Mouse (Mus musculus): ENCODE data around the gene Lrp11. TPM values are rescaled to one million over a fixed set of nuclear protein-coding genes. Genes with fewer than 3 reads are reported as not detected.

Lrp11 gene
- polyA plus RNA-seq, 1 experiment = not detected

DNA sequence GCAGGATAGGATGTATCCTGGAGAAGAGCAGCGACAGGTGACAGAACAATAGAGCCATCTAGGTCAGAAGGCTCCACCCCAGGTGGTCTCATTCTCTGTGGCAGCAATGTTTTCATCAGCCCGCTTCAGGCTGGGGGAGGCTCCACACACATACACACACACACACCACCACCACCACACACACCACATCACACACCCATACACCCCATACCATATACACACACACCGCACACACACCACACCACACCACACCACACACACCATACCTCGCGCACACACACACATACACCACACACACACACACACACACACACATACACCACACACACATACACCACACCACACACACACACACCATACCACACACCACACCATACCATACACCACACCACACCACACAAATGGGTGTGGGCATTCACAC lies 30.2 kb downstream of the Lrp11 start:
- TF ChIP-seq GATA1 (IDR thresholded peaks at IDR 0.05; ENCODE audit: low read length) = no peak

DNA sequence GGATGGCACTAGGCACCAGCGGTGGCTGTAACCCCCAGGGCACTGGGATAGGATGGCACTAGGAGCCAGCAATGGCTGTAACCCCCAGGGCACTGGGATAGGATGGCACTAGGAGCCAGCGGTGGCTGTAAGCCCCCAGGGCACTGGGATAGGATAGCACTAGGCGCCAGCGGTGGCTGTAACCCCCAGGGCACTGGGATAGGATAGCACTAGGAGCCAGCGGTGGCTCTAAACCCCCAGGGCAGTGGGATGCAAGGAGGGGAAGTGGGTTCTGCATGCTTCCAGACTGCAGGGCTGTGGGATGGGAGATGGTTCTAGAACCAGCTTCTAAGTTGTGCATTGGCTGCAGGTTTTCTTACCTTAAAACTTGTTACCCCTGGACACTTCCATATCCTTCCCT lies 31.1 kb downstream of the Lrp11 start:
- no peak for TF ChIP-seq GATA1 (IDR thresholded peaks at IDR 0.05; ENCODE audit: low read length)

DNA sequence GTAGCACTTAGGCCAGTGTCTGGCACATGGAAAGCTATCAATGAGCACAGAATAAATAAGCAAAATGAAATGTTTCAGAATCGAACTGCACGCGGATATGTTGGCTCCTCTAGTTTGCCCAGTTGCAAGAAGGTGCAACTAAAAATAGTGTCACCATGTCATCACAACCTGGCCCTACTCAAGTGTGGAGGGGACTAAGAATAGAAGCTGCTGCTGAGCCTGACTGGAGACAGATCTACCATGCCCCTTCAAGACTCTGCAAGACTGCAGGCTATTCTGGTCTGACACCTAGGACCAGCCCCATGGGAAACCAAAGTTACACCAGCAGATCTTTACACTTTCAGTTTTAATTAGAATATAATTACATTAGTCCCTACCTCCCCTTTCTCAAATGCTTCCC lies 32.8 kb downstream of the Lrp11 start:
- TF ChIP-seq GATA1 (IDR thresholded peaks at IDR 0.05; ENCODE audit: low read length) = no peak

GRCm38 (mm10) chr10:7623861-7624518 lies 34.4 kb downstream of the Lrp11 start:
- no peak for TF ChIP-seq GATA1 (IDR thresholded peaks at IDR 0.05; ENCODE audit: low read length)

GRCm38 (mm10) chr10:7629092-7629491 lies 39.5 kb downstream of the Lrp11 start:
- no peak for TF ChIP-seq GATA1 (IDR thresholded peaks at IDR 0.05; ENCODE audit: low read length)

GRCm38 (mm10) chr10:7630286-7630685 lies 40.7 kb downstream of the Lrp11 start:
- TF ChIP-seq GATA1 (IDR thresholded peaks at IDR 0.05; ENCODE audit: low read length) = no peak

DNA sequence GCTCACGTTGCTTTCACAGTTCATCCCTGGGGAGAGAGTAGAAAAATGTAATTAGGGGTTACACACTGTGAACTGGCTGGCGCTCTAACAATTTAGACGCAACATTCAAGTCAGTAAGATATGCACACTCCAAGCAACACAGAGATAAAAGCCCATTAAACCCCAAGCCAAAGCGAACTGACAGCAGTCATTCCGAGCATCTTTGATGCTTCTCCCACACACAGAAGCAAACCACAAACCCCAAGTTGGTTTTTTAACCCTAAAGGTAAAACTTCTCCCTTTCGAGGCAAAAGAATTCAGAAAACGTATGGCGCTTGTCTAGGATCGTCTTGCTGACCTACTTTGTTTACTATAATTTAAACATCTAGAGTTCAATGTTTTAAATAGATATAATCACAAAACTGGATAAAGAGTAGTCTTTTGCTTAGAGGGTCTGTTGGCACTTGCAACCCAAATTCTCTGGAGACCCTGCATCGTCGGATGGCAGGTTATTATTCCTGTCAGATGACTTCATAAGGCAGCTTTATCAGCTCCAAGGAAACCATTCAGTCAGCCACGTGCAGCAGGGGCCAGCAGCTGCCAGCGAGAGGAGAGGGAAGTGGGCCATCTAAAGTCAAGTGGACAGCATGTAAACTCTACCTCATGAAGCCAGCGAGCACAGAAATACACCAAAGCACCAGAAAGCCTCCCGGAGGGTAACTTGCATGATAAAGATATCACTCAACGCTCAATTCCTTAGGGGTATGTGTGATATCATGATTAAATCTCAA lies 41.5 kb downstream of the Lrp11 start:
- no peak for TF ChIP-seq GATA1 (IDR thresholded peaks at IDR 0.05; ENCODE audit: low read length)

GRCm38 (mm10) chr10:7640366-7640765 lies 50.8 kb downstream of the Lrp11 start:
- no peak for TF ChIP-seq GATA1 (IDR thresholded peaks at IDR 0.05; ENCODE audit: low read length)

DNA sequence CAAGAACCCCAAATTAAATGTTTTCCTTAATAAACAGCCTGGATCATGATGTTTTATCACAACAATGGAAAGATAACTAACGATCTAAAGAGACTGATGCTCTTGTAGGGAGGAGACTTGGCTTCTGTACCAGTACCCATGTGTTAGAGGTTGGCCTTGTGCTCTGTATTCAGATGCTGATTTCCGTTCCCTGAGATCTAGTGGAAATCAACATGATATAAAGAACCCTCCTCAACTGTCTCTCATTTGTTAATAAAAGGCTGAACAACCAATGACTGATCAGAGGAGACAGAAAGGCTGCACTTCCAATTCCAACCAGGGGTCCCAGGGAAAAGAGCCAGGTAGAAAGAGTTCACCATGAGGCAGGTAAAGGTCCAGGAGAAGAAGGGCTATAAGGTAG lies 56.3 kb downstream of the Lrp11 start:
- no peak for TF ChIP-seq GATA1 (IDR thresholded peaks at IDR 0.05; ENCODE audit: low read length)

- no peak for TF ChIP-seq GATA1 (IDR thresholded peaks at IDR 0.05; ENCODE audit: low read length)
These were observed 59.5 kb downstream of the Lrp11 start for GRCm38 (mm10) chr10:7649059-7649458.

- TF ChIP-seq GATA1 (IDR thresholded peaks at IDR 0.05; ENCODE audit: low read length) = no peak
These were observed 61.5 kb downstream of the Lrp11 start for GRCm38 (mm10) chr10:7651057-7651456.

DNA sequence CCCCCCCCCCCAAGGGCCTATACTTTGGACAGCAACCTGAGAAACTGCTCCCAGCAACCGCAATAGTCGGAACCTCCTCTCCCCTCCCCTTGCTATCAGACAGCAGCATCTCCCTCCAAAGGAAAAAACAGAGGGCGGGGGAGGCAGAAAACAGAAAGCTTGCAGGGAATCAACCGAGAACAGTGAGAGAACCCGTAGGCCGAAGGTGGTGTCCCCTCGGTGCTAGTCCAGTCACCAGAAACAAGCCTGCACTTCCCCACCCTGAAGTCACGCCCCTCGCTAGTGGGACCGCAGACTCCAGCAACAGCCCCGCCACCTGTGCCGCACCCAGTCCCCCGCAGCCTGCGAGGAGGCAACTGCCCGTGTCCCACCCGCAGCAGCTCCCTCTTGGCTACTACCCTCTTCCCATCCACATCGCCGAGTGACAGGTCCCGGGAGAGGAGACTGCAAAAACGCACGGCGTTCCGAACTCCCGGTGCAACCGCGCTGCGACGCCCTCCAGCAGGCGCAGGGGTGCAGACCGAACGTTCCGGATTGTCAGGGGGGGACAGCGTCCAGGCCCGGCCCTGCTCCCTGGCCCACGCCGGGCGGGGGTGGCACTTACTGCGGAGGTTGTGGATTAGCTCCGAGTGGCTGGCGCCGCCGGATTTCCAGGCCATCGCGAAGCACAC lies 73.0 kb downstream of the Lrp11 start:
- no peak for TF ChIP-seq GATA1 (IDR thresholded peaks at IDR 0.05; ENCODE audit: low read length)

DNA sequence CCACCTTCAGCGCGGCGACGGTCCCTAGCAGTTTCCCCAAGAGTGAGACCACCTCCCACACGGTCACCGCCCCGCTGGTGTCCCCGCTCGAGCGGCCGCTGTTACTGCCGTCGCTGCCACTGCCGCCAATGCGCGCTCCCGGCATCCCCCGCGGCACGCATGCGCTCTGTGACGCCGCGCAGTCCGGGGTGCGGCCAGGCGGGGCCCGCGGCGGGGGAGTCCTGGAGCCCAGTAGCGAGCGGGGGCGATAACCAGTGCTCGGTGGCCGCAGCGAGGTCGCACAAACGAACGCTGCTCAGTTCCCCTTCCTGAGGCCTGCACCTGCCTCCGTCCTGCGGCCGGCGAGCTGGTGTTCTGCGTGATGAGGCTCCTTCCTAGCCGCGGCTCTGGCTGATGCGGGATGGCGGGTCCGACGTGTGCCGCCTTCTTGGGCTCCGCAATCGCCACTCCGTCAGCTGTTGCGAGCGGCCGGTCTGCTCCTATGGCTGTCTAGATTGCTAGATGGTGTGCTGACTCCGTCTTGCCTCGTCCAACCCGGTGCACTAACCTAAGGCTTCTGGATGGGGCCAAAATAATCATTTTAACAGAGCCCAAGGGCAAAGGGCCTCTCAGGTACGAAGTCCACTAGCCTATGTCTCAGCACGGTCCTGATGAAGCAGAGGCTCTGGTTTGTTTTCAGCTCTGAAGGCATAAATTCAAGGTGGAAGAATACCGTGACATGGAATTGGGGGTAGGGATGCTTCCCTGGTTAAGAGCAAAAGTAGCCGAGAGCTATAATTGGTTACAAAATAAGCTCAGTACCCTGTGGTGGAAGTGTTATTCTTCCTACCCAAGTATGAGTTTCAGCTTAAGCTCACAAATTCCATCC lies 73.8 kb downstream of the Lrp11 start:
- TF ChIP-seq GATA1 (IDR thresholded peaks at IDR 0.05; ENCODE audit: low read length) = no peak

DNA sequence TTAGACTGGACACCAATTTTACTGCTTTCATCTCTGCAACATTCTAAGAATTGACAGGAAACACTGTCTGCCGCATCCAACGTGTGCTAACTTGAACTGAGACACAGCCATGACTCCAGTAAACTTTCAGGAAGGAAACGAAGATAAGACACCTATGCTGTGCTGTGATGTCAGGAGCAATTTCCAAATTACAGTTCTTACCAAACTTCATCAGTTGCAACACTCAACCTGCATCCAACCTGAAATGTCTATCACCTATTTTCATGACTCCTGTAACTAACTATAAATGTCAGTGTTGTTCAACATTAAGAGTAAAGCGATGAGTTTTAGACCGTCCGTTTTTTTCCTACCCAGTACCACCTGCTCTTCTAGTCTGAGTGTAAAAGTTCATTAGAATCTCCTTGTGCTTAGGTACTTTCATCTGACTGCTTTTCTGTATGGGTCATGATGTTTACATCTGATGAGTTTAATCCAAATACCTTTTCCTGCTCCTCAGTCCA lies 74.5 kb downstream of the Lrp11 start:
- TF ChIP-seq GATA1 (IDR thresholded peaks at IDR 0.05; ENCODE audit: low read length) = no peak

DNA sequence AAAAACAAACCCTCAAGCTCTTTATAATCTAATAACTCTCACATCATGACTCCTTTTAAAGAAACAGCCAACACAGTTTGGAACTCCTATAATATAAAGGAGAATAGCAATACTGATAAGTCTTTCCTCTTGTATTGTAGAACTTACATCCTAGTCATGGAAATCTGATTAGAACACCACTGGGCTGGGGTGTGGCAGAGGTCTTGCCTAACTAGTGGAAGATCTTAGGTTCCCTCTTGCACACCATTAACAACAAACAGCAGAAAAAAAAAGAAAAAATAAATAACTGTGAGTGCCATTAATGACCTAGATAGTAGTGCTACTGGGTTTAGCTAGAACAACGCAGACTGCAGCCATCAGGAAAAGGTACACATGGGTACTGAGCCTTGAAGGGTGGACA lies 75.3 kb downstream of the Lrp11 start:
- TF ChIP-seq GATA1 (IDR thresholded peaks at IDR 0.05; ENCODE audit: low read length) = no peak
